Mouse (Mus musculus) CD4-positive, CD25-positive, alpha-beta regulatory T cell (primary cell): Measurements from ENCODE around the gene Idnk. TPM values are rescaled to one million over a fixed set of nuclear protein-coding genes. Genes with fewer than 3 reads are reported as not detected.

Experiments
- polyA plus RNA-seq: library from polyadenylated mRNA; unstranded; fragments of 100-300 nt; shearing (Covaris generic); gene quantifications from one replicate; pipeline ENCODE4 v1.2.1, GENCODE M21; 2017

Gene Idnk
- polyA plus RNA-seq, result 159 TPM

GRCm38 (mm10) chr13:58157447-58158098 is at the start of gene Idnk:
TSS of gene Idnk (plus strand) at chr13:58157649.

GRCm38 (mm10) chr13:58113061-58113900 is 44.2 kb upstream of the Idnk start, which contains the start of gene Klhl3:
TSS of gene Klhl3 (minus strand) at chr13:58113592.

GRCm38 (mm10) chr13:58128396-58128767 is 29.1 kb upstream of the Idnk start, which contains the start of gene Hnrnpa0:
TSS of gene Hnrnpa0 (minus strand) at chr13:58128556.

Other genes starting within 250 kb of the Idnk start
- gene Spock1, start 249.3 kb upstream of the Idnk start, polyA plus RNA-seq, result not detected
- gene Klhl3, start 44.1 kb upstream of the Idnk start, polyA plus RNA-seq, result 2.3 TPM
- 76.4 TPM for gene Hnrnpa0, start 29.1 kb upstream of the Idnk start, polyA plus RNA-seq
- 141 TPM for gene Ubqln1, start 58.0 kb downstream of the Idnk start, polyA plus RNA-seq
- gene Gkap1, start 118.0 kb downstream of the Idnk start, polyA plus RNA-seq, result 0.53 TPM
- gene Kif27, start 201.5 kb downstream of the Idnk start, polyA plus RNA-seq, result not detected
- gene 2210016F16Rik, start 227.6 kb downstream of the Idnk start, polyA plus RNA-seq, result 52.1 TPM
- gene Rmi1, start 244.6 kb downstream of the Idnk start, polyA plus RNA-seq, result 39.6 TPM
- 1,965 TPM for gene Hnrnpk, start 245.7 kb downstream of the Idnk start, polyA plus RNA-seq